Mouse (Mus musculus) left cerebral cortex, adult 2 months (tissue): ENCODE data around the gene Lkaaear1. TPM values are rescaled to one million over a fixed set of nuclear protein-coding genes. Genes with fewer than 3 reads are reported as not detected.
A peak's percentile ranks its signal among the peaks of the same experiment; 100 is the strongest.

ENCODE experiments used
- DNase-seq, 2 experiments: peaks; one replicate each; pipeline ENCODE4 v3.0.0; 2021 to 2022; ENCODE audit warnings: low spot score in 2 of 2, mixed read lengths in 1 of 2; ENCODE audit errors: extremely low spot score in 1 of 2
- H3K27ac ChIP-seq: fragments of 200-600 bp; 2 replicates; pipeline ENCODE4 v1.8.1; 2022
- H3K4me3 ChIP-seq: fragments of 200-600 bp; 2 replicates; pipeline ENCODE4 v1.8.1; 2022
- CTCF ChIP-seq: fragments of 200-600 bp; IDR thresholded peaks from 2 replicates; pipeline ENCODE4 v1.8.1; 2022; ENCODE audit warnings: antibody characterized with exemption, mild to moderate bottlenecking, moderate library complexity
- intact Hi-C: fragments of 180-260 bp; cut with DNase I; formaldehyde crosslinking; loops from one replicate; pipeline ENCODE4 v1.15.1; 2025
- total RNA-seq, 2 experiments: library from RNA; stranded (reverse); gene quantifications; 2 replicates each; pipeline ENCODE4 v1.2.3; 2021

Gene Lkaaear1
- total RNA-seq, 2 experiments from 2014 or later = not detected

DNA sequence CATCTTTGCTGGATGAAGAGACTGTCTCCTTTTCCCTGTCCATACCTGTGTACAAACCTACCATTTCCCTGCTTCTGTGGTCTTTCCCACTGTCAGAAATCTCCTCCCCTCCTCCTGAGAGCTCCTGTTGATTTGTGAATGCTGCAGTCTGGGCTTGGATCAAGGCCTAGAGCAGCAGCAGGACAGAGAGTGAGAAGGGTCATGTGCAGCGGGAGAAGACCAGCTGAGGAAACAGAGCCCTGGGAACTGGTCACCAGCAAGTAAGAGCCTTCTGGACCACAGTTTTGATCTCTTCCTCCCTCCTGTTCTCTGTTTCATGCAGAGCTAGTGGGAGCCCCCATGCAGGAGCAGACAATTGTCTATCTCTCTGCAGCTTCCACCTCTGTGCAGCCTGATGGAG is 2.5 kb downstream of the Lkaaear1 start:
- Histone ChIP-seq H3K27ac (no peak overlapping the region), H3K4me3 (no peak overlapping the region)
- TF ChIP-seq CTCF = no peak
- DNase-seq = no peak
- intact Hi-C loops = no loop called here

DNA sequence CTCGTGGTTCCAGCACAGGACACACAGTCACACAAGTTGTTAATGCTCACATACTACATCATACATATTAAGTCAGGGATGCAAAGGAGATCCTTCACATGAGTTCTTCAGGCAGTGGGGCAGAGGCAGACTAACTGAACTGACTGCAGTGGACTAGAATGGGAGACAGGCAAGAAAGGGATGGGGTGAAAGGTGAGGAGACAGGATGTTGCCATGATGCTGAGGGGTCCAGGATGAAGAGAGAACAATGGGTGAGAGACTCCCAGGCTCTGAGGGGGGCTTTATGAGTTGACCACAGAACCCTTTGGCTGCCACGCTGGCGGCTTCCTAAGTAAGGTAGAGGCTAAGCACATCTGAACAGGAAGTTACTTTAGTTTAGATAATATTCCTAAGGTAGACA is 3.7 kb downstream of the Lkaaear1 start:
- H3K27ac ChIP-seq = no peak overlapping the region
- no peak for TF ChIP-seq CTCF
- DNase-seq = no peak
- intact Hi-C loops = no loop called here
- H3K4me3 ChIP-seq = no peak overlapping the region

- H3K27ac ChIP-seq = peak within 1 kb of the TSS; percentile 90
- H3K4me3 ChIP-seq = peak within 1 kb of the TSS; percentile 80
- DNase-seq = peak; percentile 82 to 85
- intact Hi-C loops = no loop called here
- TF ChIP-seq CTCF = no peak
Measured at GRCm38 (mm10) chr2:181693339-181694280, 4.6 kb downstream of the Lkaaear1 start, which contains the start of gene Rgs19. Gene Rgs19 (minus strand): TSS chr2:181693977.

DNA sequence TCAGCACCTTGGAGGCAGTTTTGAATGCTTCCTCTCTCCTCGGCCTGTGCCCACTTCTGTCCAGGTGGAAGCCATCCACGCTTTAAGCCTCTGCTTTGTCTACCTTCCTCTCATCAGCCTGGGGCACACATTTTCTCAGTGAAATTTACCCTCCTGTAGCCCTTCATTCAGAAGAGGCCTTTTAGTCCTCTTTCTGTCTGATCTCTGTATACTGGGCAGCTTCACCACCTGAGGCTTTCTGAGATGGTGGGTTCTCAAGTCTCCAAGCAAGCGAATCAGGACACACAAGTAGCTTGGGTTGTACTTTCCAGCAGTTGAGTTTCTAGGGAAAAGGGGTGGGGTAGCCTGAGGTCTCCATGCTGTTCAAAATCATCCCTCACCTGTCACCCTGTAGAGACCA is 5.9 kb downstream of the Lkaaear1 start:
- intact Hi-C loops = no loop called here
- DNase-seq = no peak
- H3K27ac ChIP-seq = no peak overlapping the region

GRCm38 (mm10) chr2:181691571-181691970 is 6.7 kb downstream of the Lkaaear1 start:
- intact Hi-C loops = no loop called here
- no peak for TF ChIP-seq CTCF
- Histone ChIP-seq H3K4me3 (no peak overlapping the region), H3K27ac (no peak overlapping the region)
- no peak for DNase-seq

More for the DNA sequence above, 5.9 kb downstream of the Lkaaear1 start:
- TF ChIP-seq CTCF = no peak
- H3K4me3 ChIP-seq = no peak overlapping the region

DNA sequence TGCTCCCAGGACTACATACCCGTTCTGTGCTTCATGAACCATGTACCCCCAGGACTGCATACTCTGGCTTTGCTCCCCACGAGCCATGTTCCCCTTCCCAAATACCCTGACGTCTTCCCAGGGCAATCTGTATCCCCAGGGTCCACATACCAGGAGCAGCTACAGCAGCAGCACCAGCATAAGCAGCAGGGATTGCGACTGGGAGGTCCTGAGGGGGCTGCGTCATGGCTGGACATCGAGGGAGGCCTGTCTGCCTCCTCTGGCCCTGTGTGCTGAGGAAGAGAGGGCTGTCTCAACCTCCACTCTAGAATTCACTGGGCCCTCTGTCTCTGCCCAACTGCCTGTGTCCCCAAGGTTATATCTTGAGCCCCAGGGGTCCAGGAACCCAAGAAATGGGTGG is 7.2 kb downstream of the Lkaaear1 start:
- no peak for DNase-seq
- H3K27ac ChIP-seq = no peak overlapping the region; the same call in 1 of the 2 replicates
- no peak for TF ChIP-seq CTCF
- intact Hi-C loops = no loop called here
- H3K4me3 ChIP-seq = no peak overlapping the region

DNA sequence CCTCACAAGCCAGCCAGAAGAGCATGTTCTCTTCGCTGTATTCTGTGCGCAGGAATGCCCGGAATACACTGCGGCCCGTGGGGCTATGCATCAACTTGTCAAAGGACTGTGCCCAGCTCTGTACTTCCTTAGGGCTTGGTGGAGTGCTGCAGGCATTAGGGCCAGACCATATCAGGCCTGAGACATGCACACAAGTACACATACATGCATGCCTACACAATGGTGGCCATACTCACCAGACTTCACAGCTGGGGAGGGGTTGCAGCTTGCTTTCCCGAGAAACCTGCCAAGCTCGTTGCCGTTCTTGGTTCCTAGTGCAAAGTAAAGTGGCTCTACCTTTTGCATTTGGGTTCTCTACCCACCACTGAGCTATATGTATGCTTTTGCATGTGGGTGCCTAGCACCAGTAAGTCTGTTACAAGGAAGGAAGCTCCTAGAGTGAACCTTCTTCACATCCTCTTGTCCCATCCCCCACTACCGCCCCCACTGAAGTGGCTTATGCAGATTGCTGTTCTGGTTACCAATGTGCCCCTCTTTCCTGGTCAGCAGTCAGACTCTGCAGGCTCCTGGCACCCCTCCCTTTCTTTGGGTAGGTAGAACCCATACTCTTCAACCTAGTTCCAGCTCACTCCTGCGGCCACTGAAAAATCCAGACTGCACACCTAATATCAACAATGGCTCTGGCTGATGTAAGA is 8.6 kb downstream of the Lkaaear1 start:
- H3K27ac ChIP-seq = no peak overlapping the region
- intact Hi-C loops = no loop called here
- TF ChIP-seq CTCF = no peak
- DNase-seq = no peak
- H3K4me3 ChIP-seq = no peak overlapping the region

DNA sequence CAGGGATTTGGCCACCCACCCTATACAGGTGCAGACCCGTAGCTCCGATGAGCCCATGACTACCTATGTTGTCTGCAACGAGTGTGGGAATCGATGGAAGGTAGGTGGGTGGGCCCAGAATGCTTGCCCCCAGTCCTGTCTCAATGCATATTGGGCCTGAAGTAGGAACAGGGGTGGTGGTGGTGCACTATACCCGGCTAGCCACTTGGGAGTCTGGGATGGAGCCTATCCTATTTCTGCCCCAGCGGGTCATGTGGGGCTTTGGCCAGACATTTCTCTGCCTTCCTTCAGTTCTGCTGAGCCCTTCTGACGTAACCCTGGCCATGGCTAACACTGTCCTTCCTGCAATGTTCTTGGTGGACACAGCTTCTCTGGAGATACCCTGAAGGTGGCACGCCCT is 10.7 kb downstream of the Lkaaear1 start:
- intact Hi-C loops = no loop called here
- TF ChIP-seq CTCF = no peak
- Histone ChIP-seq H3K4me3 (no peak overlapping the region), H3K27ac (no peak overlapping the region)
- DNase-seq = no peak

GRCm38 (mm10) chr2:181685686-181686085 is 12.6 kb downstream of the Lkaaear1 start:
- Histone ChIP-seq H3K27ac (no peak overlapping the region), H3K4me3 (no peak overlapping the region)
- TF ChIP-seq CTCF = no peak
- intact Hi-C loops = no loop called here
- DNase-seq = no peak

- no peak for DNase-seq
- Histone ChIP-seq H3K4me3 (no peak overlapping the region), H3K27ac (no peak overlapping the region)
- TF ChIP-seq CTCF = no peak
- intact Hi-C loops = no loop called here
Measured at GRCm38 (mm10) chr2:181684713-181685112, 13.5 kb downstream of the Lkaaear1 start.

- no peak overlapping the region for H3K4me3 ChIP-seq
- no peak for TF ChIP-seq CTCF
- DNase-seq = no peak
- intact Hi-C loops = no loop called here
- H3K27ac ChIP-seq = no peak overlapping the region
Measured at GRCm38 (mm10) chr2:181683381-181683780, 14.9 kb downstream of the Lkaaear1 start.

GRCm38 (mm10) chr2:181681978-181682377 is 16.3 kb downstream of the Lkaaear1 start:
- Histone ChIP-seq H3K27ac (no peak overlapping the region), H3K4me3 (no peak overlapping the region)
- TF ChIP-seq CTCF = no peak
- no peak for DNase-seq
- intact Hi-C loops = no loop called here
